Mouse (Mus musculus) left cerebral cortex, postnatal 25 days (tissue): Measurements from ENCODE around the gene Mrpl2. TPM values are rescaled to one million over a fixed set of nuclear protein-coding genes. Genes with fewer than 3 reads are reported as not detected.

Experiments used
- DNase-seq, 2 experiments: peaks; one replicate each; pipeline ENCODE4 v3.0.0; 2022; ENCODE audit warnings: low spot score in 2 of 2, mixed read lengths in 1 of 2
- intact Hi-C: fragments of 180-260 bp; cut with DNase I; formaldehyde crosslinking; loops from one replicate; pipeline ENCODE4 v1.15.1; 2025
- total RNA-seq, 2 experiments: library from RNA; stranded (reverse); gene quantifications; 2 replicates each; pipeline ENCODE4 v1.2.3; 2021

Gene Mrpl2
- total RNA-seq, result 10 to 100 TPM; 51.0 to 51.5 TPM

GRCm38 (mm10) chr17:46645561-46646321 lies at the start of gene Mrpl2, which contains the start of gene Klc4:
Mrpl2 (plus strand) TSS chr17:46646229.
Klc4 (minus strand) TSS chr17:46646022.
- DNase-seq, result peak; percentile 99 to 100
- intact Hi-C loops, result loop anchor here (5.0 kb wide), 2 partner anchors 67 to 98 kb away; partner anchors contain the start of genes Cul9 and Pex6

GRCm38 (mm10) chr17:46597956-46598355 lies 48.1 kb upstream of the Mrpl2 start:
- no peak for DNase-seq
- intact Hi-C loops, result no loop called here

- intact Hi-C loops, result no loop called here
- DNase-seq, result peak in 1 of 2 experiments; percentile 74
Observed at GRCm38 (mm10) chr17:46598963-46599362, 47.1 kb upstream of the Mrpl2 start.

GRCm38 (mm10) chr17:46600569-46600968 lies 45.5 kb upstream of the Mrpl2 start:
- DNase-seq, result no peak
- intact Hi-C loops, result loop anchor here (5.0 kb wide), 1 partner anchor 37 kb away; no protein-coding TSS in a partner anchor

- intact Hi-C loops, result loop anchor here (5.0 kb wide), 1 partner anchor 35 kb away; no protein-coding TSS in a partner anchor
Observed at GRCm38 (mm10) chr17:46602212-46602611, 43.8 kb upstream of the Mrpl2 start.

GRCm38 (mm10) chr17:46603229-46603628 lies 42.8 kb upstream of the Mrpl2 start:
- no peak for DNase-seq
- intact Hi-C loops, result loop anchor here (5.0 kb wide), 1 partner anchor 34 kb away; no protein-coding TSS in a partner anchor

More at GRCm38 (mm10) chr17:46602212-46602611, 43.8 kb upstream of the Mrpl2 start:
- DNase-seq, result no peak

GRCm38 (mm10) chr17:46605126-46605525 lies 40.9 kb upstream of the Mrpl2 start:
- DNase-seq, result no peak
- intact Hi-C loops, result no loop called here

GRCm38 (mm10) chr17:46605987-46606386 lies 40.0 kb upstream of the Mrpl2 start:
- peak; percentile 33 to 89 for DNase-seq

GRCm38 (mm10) chr17:46609721-46610514 lies 36.1 kb upstream of the Mrpl2 start:
- DNase-seq, result no peak
- intact Hi-C loops, result no loop called here

More at GRCm38 (mm10) chr17:46605987-46606386, 40.0 kb upstream of the Mrpl2 start:
- intact Hi-C loops, result no loop called here

GRCm38 (mm10) chr17:46611316-46611715 lies 34.7 kb upstream of the Mrpl2 start:
- DNase-seq, result no peak

GRCm38 (mm10) chr17:46612189-46612588 lies 33.8 kb upstream of the Mrpl2 start:
- DNase-seq, result no peak
- intact Hi-C loops, result no loop called here

More at GRCm38 (mm10) chr17:46611316-46611715, 34.7 kb upstream of the Mrpl2 start:
- intact Hi-C loops, result no loop called here

GRCm38 (mm10) chr17:46612820-46613219 lies 33.2 kb upstream of the Mrpl2 start:
- intact Hi-C loops, result no loop called here

GRCm38 (mm10) chr17:46613229-46613628 lies 32.8 kb upstream of the Mrpl2 start:
- intact Hi-C loops, result no loop called here
- no peak for DNase-seq

More at GRCm38 (mm10) chr17:46612820-46613219, 33.2 kb upstream of the Mrpl2 start:
- no peak for DNase-seq

GRCm38 (mm10) chr17:46617799-46618198 lies 28.2 kb upstream of the Mrpl2 start:
- no peak for DNase-seq
- intact Hi-C loops, result no loop called here

GRCm38 (mm10) chr17:46618394-46618768 lies 27.6 kb upstream of the Mrpl2 start:
- intact Hi-C loops, result no loop called here
- DNase-seq, result peak in 1 of 2 experiments; percentile 32

- intact Hi-C loops, result no loop called here
- DNase-seq, result no peak
Observed at GRCm38 (mm10) chr17:46618769-46619682, 27.0 kb upstream of the Mrpl2 start.

- no peak for DNase-seq
- intact Hi-C loops, result no loop called here
Observed at GRCm38 (mm10) chr17:46619683-46620357, 26.2 kb upstream of the Mrpl2 start.

- intact Hi-C loops, result no loop called here
- DNase-seq, result peak; percentile 53 to 74
Observed at GRCm38 (mm10) chr17:46621324-46621723, 24.7 kb upstream of the Mrpl2 start.

- DNase-seq, result no peak
- intact Hi-C loops, result no loop called here
Observed at GRCm38 (mm10) chr17:46622269-46622668, 23.8 kb upstream of the Mrpl2 start.
